Mouse (Mus musculus) brain, embryonic 18.5 days (tissue): ENCODE results near the gene Atp6v1g2.

ENCODE experiments used
- DNase-seq: peaks from one replicate; pipeline ENCODE4 v3.0.0-alpha.2; 2012; ENCODE audit warnings: low read depth, low spot score

Atp6v1g2 gene

GRCm38 (mm10) chr17:35233114-35233980 lies at the start of gene Atp6v1g2:
TSS of gene Atp6v1g2 (plus strand) at chr17:35233660.
- DNase-seq = no peak

DNA sequence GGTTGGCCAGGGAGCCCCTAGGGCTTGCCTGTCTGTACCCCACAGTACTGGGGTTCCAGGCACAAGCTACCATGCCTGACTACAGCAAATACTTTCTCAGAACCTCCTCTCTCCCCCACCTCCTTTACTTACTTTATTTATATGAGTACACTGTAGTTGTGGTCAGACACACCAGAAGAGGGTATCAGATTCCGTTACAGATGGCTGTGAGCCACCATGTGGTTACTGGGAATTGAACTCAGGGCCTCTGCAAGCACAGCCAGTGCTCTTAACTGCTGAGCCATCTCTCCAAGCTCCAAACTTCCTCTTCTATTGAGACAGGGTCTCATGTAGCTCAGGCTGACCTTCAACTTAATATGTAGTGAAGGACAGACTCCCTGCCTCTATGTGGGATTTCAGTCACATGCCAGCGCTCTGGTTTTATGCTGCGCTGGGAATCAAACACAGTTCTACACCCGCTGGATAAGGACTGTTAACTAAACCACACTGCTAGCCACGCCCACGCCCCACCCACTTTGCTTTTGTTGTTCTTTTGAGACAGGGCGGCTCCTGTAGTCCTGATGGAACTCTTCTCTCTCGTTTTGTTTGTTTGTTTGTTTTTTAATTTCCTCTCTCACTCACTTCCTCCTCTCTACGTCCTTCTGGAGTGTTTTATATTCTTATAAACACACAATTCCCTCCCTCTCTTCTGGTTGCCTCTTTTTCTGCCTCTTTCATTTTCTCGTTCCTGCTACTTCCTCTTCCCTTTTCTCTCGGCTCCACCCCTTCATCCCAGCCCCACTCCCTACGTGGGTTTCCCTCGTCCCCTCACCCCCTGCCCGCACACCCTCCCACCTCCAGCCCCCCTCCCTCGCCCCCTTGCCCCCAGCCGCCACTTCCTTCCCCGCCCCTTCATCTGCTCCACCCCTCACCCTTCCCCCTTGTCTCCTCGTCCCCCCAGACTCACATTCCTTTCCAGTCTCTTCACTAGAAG lies 47.5 kb upstream of the Atp6v1g2 start:
- DNase-seq = no peak

DNA sequence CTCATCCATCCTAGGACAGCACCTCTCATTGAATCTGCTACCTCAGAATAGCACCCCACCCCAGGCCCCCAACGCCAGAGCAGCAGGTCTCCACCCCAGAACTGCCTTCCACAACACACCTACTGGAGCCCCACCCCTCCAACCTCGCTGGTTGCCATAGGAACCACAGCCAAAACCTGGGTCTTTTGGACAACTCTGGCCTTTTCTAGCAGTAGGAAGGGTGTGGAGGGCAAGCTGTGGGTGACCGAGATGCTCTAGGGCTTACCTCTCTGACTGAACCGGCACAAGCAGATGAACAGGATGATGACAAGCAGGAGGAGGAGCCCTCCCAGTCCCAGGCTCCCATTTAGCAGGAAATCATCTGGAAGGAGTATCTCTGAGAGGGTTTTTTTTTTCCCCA lies 46.8 kb upstream of the Atp6v1g2 start:
- DNase-seq = no peak

GRCm38 (mm10) chr17:35187345-35187744 lies 46.1 kb upstream of the Atp6v1g2 start:
- no peak for DNase-seq

DNA sequence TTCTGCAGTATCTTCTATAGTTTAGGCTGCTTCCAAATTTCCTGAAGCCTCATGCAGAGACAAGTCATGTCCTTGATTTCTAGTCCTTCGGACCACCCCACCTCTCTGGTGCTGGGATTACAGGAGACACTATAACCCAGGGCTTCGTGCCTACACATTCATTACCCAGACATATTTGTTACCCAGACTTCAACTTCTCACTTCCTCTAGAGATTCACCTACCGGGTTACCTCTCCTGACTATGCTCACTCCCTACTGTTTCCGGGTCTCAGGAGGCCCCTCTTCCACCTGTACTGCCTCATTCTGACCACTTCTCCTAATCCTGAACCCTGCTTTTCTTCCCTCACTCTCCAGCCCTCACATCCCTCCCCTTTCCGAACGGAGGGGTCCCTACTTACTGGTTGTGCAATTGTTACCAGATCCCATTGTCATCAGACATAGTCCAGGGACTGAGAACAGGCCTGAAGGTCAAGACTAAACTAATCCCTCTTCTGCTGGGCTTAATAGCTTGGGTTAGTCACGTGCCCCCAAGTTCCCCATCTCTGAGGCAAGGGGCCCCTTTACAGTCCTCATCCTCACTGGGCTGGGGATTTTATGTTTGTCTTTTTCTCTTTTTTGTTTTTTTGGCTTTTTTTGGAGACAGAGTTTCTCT lies 45.4 kb upstream of the Atp6v1g2 start, which contains the start of gene Lst1:
Gene Lst1, minus strand, starts transcription at position 481 of the 652 bp plus-strand sequence.
- no peak for DNase-seq

DNA sequence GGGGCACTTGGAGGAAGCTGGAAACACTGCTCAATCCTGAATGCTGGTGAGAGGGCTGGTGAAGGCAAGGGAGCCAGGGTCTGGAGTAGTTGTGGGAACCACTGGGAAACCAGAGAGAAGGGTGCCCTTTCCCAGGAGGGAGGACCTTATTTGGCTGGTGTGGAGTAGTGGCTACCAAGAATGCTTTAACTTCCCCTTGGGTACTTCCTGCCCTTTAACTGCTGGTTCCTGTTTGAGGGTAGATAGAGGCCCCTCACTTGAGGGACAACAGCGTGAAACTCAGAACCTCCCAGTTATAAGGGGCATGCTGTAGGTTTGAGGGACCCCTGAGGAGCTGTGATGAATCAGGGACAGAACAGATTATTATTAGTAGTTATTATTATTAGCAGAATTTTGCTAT lies 44.3 kb upstream of the Atp6v1g2 start:
- no peak for DNase-seq

DNA sequence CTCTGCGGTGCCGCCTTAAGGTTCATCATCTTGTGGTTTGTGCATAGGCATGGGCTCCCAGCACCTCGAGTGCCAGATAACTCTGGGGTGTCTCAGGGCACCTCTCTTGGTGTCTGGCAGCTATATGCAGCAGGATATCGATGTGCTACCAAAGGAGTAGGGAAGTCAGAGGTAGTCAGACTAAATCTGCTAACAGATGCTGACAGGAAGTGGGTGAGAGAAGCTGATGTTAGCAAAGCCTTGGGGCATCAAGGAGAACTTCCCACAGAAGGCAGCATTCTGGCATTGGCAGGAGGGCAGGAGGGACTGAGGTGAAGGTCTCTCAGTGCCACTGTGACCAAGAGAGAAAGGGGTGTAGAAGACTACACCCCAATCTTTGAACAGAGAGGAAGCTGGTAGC lies 43.4 kb upstream of the Atp6v1g2 start:
- DNase-seq = no peak

DNA sequence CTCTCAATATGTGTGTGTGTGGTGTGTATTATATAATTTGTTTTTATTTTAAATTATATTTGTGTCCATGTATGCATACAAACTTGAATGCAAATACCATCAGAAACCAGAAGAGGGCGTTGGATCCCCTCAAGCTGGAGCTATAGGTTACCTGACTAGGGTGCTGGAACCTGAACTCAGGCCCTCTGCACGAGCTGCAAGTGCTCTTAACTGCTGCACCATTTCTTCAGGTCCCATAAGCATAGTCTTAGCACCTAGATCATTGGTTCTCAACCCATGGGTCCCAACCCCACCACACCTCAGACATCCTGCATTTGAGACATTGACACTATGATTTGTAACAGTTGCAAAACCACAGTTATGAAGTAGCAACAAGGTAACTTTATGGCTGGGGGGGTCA lies 41.7 kb upstream of the Atp6v1g2 start:
- no peak for DNase-seq

GRCm38 (mm10) chr17:35192924-35193323 lies 40.5 kb upstream of the Atp6v1g2 start:
- no peak for DNase-seq

DNA sequence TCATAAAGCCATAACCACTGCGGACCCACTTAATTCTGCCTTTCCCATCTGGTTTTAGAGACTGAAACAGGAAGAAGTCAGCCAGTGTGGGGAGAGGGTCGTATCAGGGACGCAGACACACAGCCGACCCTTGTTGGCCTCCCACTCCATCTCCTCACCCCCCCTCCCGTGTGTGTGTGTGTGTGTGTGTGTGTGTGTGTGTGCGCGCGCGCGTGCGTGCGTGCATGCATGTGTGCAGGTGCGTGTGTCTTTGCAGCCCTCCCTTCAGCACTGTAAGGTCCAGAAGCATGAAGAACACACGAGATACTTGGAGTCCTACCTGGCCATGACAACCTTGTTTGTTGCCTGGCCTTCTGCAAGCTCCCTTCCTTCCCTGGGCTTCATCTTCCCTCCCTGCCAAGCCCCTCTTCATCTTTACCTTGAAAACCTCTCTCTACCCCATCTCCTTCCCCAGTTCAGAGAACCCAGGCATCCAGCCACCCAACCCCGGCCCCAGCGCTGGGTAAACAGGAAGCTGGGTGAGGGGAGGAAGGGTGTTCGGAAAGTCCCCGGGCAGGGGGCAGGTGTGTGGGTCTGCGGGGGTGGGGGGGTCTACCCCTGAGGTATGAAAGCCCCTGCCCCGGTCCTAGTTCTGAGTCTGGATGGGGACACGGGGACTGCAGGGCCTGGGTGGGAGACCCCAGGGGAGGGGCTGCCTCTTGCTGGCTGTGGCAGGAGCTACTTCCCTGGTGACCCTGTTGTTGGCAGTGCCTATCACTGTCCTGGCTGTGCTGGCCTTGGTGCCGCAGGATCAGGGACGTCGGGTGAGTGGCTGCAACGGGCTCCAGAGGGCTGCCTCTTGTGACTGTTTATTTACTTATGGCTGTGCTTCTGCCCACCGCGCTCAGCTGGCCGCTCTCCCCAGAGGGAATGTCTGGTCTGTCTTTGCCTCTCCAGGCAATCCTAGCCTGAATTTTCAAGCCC lies 39.3 kb upstream of the Atp6v1g2 start, which contains the start of gene Ltb:
Gene Ltb, plus strand, starts transcription at position 559 of the 963 bp plus-strand sequence.
- DNase-seq = no peak

- no peak for DNase-seq
Observed at GRCm38 (mm10) chr17:35194844-35195630, 38.4 kb upstream of the Atp6v1g2 start.

- DNase-seq = no peak
Observed at GRCm38 (mm10) chr17:35195631-35196320, 37.7 kb upstream of the Atp6v1g2 start.

GRCm38 (mm10) chr17:35196321-35196641 lies 37.2 kb upstream of the Atp6v1g2 start:
- no peak for DNase-seq

- DNase-seq = no peak
Observed at GRCm38 (mm10) chr17:35197126-35197525, 36.3 kb upstream of the Atp6v1g2 start.

GRCm38 (mm10) chr17:35198029-35198428 lies 35.4 kb upstream of the Atp6v1g2 start:
- DNase-seq = no peak

GRCm38 (mm10) chr17:35198946-35199345 lies 34.5 kb upstream of the Atp6v1g2 start:
- DNase-seq = no peak

- no peak for DNase-seq
Observed at GRCm38 (mm10) chr17:35200398-35200797, 33.1 kb upstream of the Atp6v1g2 start.

DNA sequence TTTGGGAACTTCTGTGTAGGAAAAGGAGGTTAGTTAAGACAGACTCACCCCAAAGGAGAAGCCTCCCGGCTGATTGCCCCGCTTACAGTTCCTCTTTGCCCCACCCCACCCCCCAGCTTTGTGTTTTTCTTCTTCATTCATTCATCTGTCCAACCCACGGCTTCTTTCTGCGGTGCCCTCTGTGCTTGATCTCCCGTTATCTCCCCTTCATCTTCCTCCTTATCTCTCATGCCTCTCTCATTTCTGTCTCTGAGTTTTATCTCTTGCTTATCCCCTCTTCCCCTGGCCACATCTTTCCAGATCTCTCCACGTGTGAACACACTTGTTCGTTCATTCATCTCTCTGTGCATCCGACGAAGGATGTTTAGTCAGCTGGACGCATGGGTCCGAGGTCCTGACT lies 32.3 kb upstream of the Atp6v1g2 start:
- DNase-seq = no peak

DNA sequence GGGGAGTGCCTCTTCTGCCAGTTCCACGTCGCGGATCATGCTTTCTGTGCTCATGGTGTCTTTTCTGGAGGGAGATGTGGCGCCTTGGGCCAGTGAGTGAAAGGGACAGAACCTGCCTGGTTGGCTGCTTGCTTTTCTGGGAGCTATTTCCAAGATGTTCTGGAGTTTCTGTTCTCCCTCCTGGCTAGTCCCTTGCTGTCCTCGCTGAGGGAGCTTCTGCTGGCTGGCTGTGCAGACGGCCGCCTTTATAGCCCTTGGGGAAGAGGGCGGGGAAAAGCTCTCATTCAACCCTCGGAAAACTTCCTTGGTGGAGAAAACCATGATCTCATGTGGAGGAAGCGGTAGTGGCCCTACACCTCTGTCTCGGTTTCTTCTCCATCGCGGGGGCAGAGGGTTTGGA lies 31.7 kb upstream of the Atp6v1g2 start, which contains the start of gene Tnf:
Gene Tnf, minus strand, starts transcription at position 221 of the 400 bp plus-strand sequence.
- no peak for DNase-seq
